Mouse (Mus musculus): ENCODE measurements around the gene Snx8.

- no peak for TF ChIP-seq CTCF (IDR thresholded peaks at IDR 0.05; ENCODE audit: insufficient read depth, low read length)
- peak; percentile 82; the same call in 1 of the 2 replicates for TF ChIP-seq POLR2A (IDR thresholded peaks at IDR 0.05; ENCODE audit: borderline replicate concordance, extremely low read depth, low read depth, low read length)
These were observed at the start of gene Snx8 for GRCm38 (mm10) chr5:140388588-140389576.

Measured in lung, adult 2 months (tissue).